Mouse (Mus musculus) midbrain, embryonic 13.5 days (tissue): ENCODE data around the gene Nln. TPM values are rescaled to one million over a fixed set of nuclear protein-coding genes. Genes with fewer than 3 reads are reported as not detected.

Experiments used
- ATAC-seq: fragments of 200-750 bp; cut with Nextera tagmentation; 2 replicates; pipeline ENCODE4 v1.8.0; 2017; ENCODE audit warnings: mild to moderate bottlenecking, moderate TSS enrichment, moderate library complexity
- H3K27ac ChIP-seq: fragments of 300-500 bp; sonication (generic); 2 replicates; pipeline ENCODE4 v1.5.1; 2015; ENCODE audit warnings: inconsistent platforms, mild to moderate bottlenecking, moderate library complexity
- H3K27me3 ChIP-seq: fragments of 300-500 bp; sonication (generic); 2 replicates; pipeline ENCODE4 v1.6.1; 2015; ENCODE audit warnings: mild to moderate bottlenecking, inconsistent platforms
- H3K36me3 ChIP-seq: fragments of 300-500 bp; sonication (generic); 2 replicates; pipeline ENCODE4 v1.6.1; 2015; ENCODE audit warnings: mild to moderate bottlenecking, inconsistent platforms
- H3K4me1 ChIP-seq: fragments of 300-500 bp; sonication (generic); replicated peaks from 2 replicates; pipeline ENCODE4 v1.6.1; 2015; ENCODE audit warnings: inconsistent platforms
- H3K4me2 ChIP-seq: fragments of 300-500 bp; sonication (generic); replicated peaks from 2 replicates; pipeline ENCODE4 v1.6.1; 2015; ENCODE audit warnings: moderate library complexity, mild to moderate bottlenecking, inconsistent platforms
- H3K4me3 ChIP-seq: fragments of 300-500 bp; sonication (generic); replicated peaks from 2 replicates; pipeline ENCODE4 v1.5.1; 2015; ENCODE audit warnings: mild to moderate bottlenecking, inconsistent platforms
- H3K9ac ChIP-seq: fragments of 300-500 bp; sonication (generic); replicated peaks from 2 replicates; pipeline ENCODE4 v1.6.1; 2015; ENCODE audit warnings: mild to moderate bottlenecking, inconsistent platforms
- H3K9me3 ChIP-seq: fragments of 300-500 bp; sonication (generic); 2 replicates; pipeline ENCODE4 v1.6.1; 2016; ENCODE audit warnings: mild to moderate bottlenecking, inconsistent platforms
- WGBS: fragments of 180-500 bp; shearing (Covaris S2); methylation state at CpG from one replicate; pipeline ENCODE4 v1.1.7; 2015; 5-methylcytosine and 5-hydroxymethylcytosine counted together
- polyA plus RNA-seq: library from polyadenylated mRNA; unstranded; fragments of >200 nt; fragmentation: Nextera tagmentation; extraction: Ambion mirVana; gene quantifications from 2 replicates; pipeline ENCODE4 v1.2.1, GENCODE M21; 2015

Gene Nln
- polyA plus RNA-seq, 1 experiment from 2014 or later: 40.6 TPM

- 70% methylated on average over 6 of the region's 6 CpGs for WGBS
- Histone ChIP-seq H3K4me1 (peaks cover 9% of the 10 kb centered on the region; the same call in 1 of the 2 replicates), H3K27ac (no peak overlapping the region), H3K9ac (no peak overlapping the region), H3K36me3 (peaks cover 8% of the 10 kb centered on the region; the same call in 1 of the 2 replicates), H3K9me3 (no peaks in the 10 kb centered on the region), H3K27me3 (peaks cover 10% of the 10 kb centered on the region), H3K4me2 (no peak overlapping the region), H3K4me3 (no peak overlapping the region)
- no peak for ATAC-seq
Observed at GRCm38 (mm10) chr13:104025710-104025995, 83.8 kb downstream of the Nln start.

GRCm38 (mm10) chr13:104024856-104025709 lies 84.3 kb downstream of the Nln start:
- Histone ChIP-seq H3K9me3 (no peaks in the 10 kb centered on the region), H3K27ac (0 out of 2 replicates have a peak overlapping the region, but pooled peaks have one; percentile 3), H3K4me3 (no peak overlapping the region), H3K36me3 (peaks cover 13% of the 10 kb centered on the region), H3K9ac (no peak overlapping the region), H3K4me1 (peaks cover 9% of the 10 kb centered on the region; the same call in 1 of the 2 replicates), H3K27me3 (peaks cover 12% of the 10 kb centered on the region), H3K4me2 (no peak overlapping the region)
- WGBS: 64% methylated on average over 18 of the region's 18 CpGs
- ATAC-seq: no peak

- no peaks in the 10 kb centered on the region for H3K9me3 ChIP-seq
- WGBS: 76% methylated on average over 2 of the region's 2 CpGs
- H3K9ac ChIP-seq: no peak overlapping the region
- H3K4me2 ChIP-seq: no peak overlapping the region
- H3K36me3 ChIP-seq: peaks cover 16% of the 10 kb centered on the region
- H3K4me3 ChIP-seq: no peak overlapping the region
- H3K4me1 ChIP-seq: peaks cover 9% of the 10 kb centered on the region; the same call in 1 of the 2 replicates
- ATAC-seq: no peak
- no peak overlapping the region for H3K27ac ChIP-seq
- peaks cover 14% of the 10 kb centered on the region for H3K27me3 ChIP-seq
Observed at GRCm38 (mm10) chr13:104024275-104024674, 85.1 kb downstream of the Nln start.

- no peak overlapping the region for H3K4me3 ChIP-seq
- no peak overlapping the region for H3K4me2 ChIP-seq
- H3K36me3 ChIP-seq: peaks cover 16% of the 10 kb centered on the region
- peaks cover 14% of the 10 kb centered on the region for H3K27me3 ChIP-seq
- H3K27ac ChIP-seq: no peak overlapping the region
- 81% methylated on average over 11 of the region's 11 CpGs for WGBS
- no peak for ATAC-seq
- H3K9me3 ChIP-seq: no peaks in the 10 kb centered on the region
- no peak overlapping the region for H3K9ac ChIP-seq
- peaks cover 13% of the 10 kb centered on the region for H3K4me1 ChIP-seq
Observed at GRCm38 (mm10) chr13:104023356-104023911, 86.0 kb downstream of the Nln start.

- H3K27me3 ChIP-seq: peaks cover 23% of the 10 kb centered on the region
- 12% methylated on average over 7 of the region's 7 CpGs for WGBS
Observed at GRCm38 (mm10) chr13:104018466-104019076, 90.8 kb downstream of the Nln start.

GRCm38 (mm10) chr13:104015246-104016105 lies 93.9 kb downstream of the Nln start:
- Histone ChIP-seq H3K4me1 (peaks cover 10% of the 10 kb centered on the region; the same call in 1 of the 2 replicates), H3K27ac (no peak overlapping the region), H3K36me3 (peaks cover 6% of the 10 kb centered on the region), H3K9me3 (no peaks in the 10 kb centered on the region), H3K4me2 (no peak overlapping the region), H3K4me3 (no peak overlapping the region), H3K9ac (no peak overlapping the region), H3K27me3 (peaks cover 13% of the 10 kb centered on the region)
- no peak for ATAC-seq
- WGBS: 87% methylated on average over 18 of the region's 18 CpGs

More at GRCm38 (mm10) chr13:104018466-104019076, 90.8 kb downstream of the Nln start:
- ATAC-seq: no peak
- H3K4me2 ChIP-seq: no peak overlapping the region
- no peak overlapping the region for H3K9ac ChIP-seq
- no peaks in the 10 kb centered on the region for H3K9me3 ChIP-seq
- H3K4me1 ChIP-seq: peaks cover 8% of the 10 kb centered on the region; the same call in 1 of the 2 replicates
- H3K4me3 ChIP-seq: no peak overlapping the region
- H3K36me3 ChIP-seq: peaks cover 16% of the 10 kb centered on the region
- no peak overlapping the region for H3K27ac ChIP-seq

- peaks cover 9% of the 10 kb centered on the region; the same call in 1 of the 2 replicates for H3K27me3 ChIP-seq
- H3K27ac ChIP-seq: no peak overlapping the region
- H3K9ac ChIP-seq: no peak overlapping the region
- H3K4me1 ChIP-seq: peaks cover 10% of the 10 kb centered on the region; the same call in 1 of the 2 replicates
- H3K4me2 ChIP-seq: no peak overlapping the region
- ATAC-seq: no peak
- H3K4me3 ChIP-seq: no peak overlapping the region
- WGBS: 82% methylated on average over 11 of the region's 11 CpGs
- no peaks in the 10 kb centered on the region for H3K9me3 ChIP-seq
- no peaks in the 10 kb centered on the region for H3K36me3 ChIP-seq
Observed at GRCm38 (mm10) chr13:104014038-104014437, 95.4 kb downstream of the Nln start.

GRCm38 (mm10) chr13:104013380-104013779 lies 96.0 kb downstream of the Nln start:
- no peak overlapping the region for H3K27ac ChIP-seq
- no peak overlapping the region for H3K4me3 ChIP-seq
- H3K36me3 ChIP-seq: no peaks in the 10 kb centered on the region
- no peaks in the 10 kb centered on the region for H3K9me3 ChIP-seq
- H3K4me2 ChIP-seq: no peak overlapping the region
- H3K27me3 ChIP-seq: peaks cover 9% of the 10 kb centered on the region; the same call in 1 of the 2 replicates
- 61% methylated on average over 6 of the region's 6 CpGs for WGBS
- H3K9ac ChIP-seq: no peak overlapping the region
- 0 out of 2 replicates have a peak, but pooled peaks cover 5% of the 10 kb centered on the region for H3K4me1 ChIP-seq
- ATAC-seq: peak; percentile 43; the same call in 1 of the 2 replicates

- WGBS: 92% methylated on average over 11 of the region's 11 CpGs
Observed at GRCm38 (mm10) chr13:104012214-104012833, 97.1 kb downstream of the Nln start.

GRCm38 (mm10) chr13:104011289-104011688 lies 98.1 kb downstream of the Nln start:
- 0 out of 2 replicates have a peak, but pooled peaks cover 5% of the 10 kb centered on the region for H3K4me1 ChIP-seq
- no peak overlapping the region for H3K27ac ChIP-seq
- H3K36me3 ChIP-seq: no peaks in the 10 kb centered on the region
- no peak overlapping the region for H3K4me3 ChIP-seq
- 94% methylated on average over 5 of the region's 5 CpGs for WGBS
- no peak for ATAC-seq
- no peak overlapping the region for H3K4me2 ChIP-seq
- 0 out of 2 replicates have a peak, but pooled peaks cover 3% of the 10 kb centered on the region for H3K27me3 ChIP-seq
- H3K9me3 ChIP-seq: no peaks in the 10 kb centered on the region
- no peak overlapping the region for H3K9ac ChIP-seq

More at GRCm38 (mm10) chr13:104012214-104012833, 97.1 kb downstream of the Nln start:
- Histone ChIP-seq H3K9ac (no peak overlapping the region), H3K27me3 (peaks cover 9% of the 10 kb centered on the region; the same call in 1 of the 2 replicates), H3K36me3 (no peaks in the 10 kb centered on the region), H3K27ac (no peak overlapping the region), H3K4me1 (0 out of 2 replicates have a peak, but pooled peaks cover 5% of the 10 kb centered on the region), H3K4me2 (no peak overlapping the region), H3K9me3 (no peaks in the 10 kb centered on the region), H3K4me3 (no peak overlapping the region)
- no peak for ATAC-seq
